Mouse (Mus musculus) intestine, embryonic 14.5 days (tissue): ENCODE data around the gene Nipal3. TPM values are rescaled to one million over a fixed set of nuclear protein-coding genes. Genes with fewer than 3 reads are reported as not detected.
A peak's percentile ranks its signal among the peaks of the same experiment; 100 is the strongest.

Source experiments
- ATAC-seq: fragments of 200-750 bp; cut with Nextera tagmentation; replicated peaks from 2 replicates; pipeline ENCODE4 v1.8.0; 2017; ENCODE audit warnings: low read depth, moderate number of reproducible peaks, moderate TSS enrichment, moderate library complexity; ENCODE audit not compliant: low FRiP score, low TSS enrichment
- DNase-seq: peaks from one replicate; pipeline ENCODE4 v3.0.0-alpha.2; 2018; ENCODE audit warnings: low spot score
- H3K27ac ChIP-seq: fragments of 300-500 bp; sonication (generic); 2 replicates; pipeline ENCODE4 v1.5.1; 2014; ENCODE audit warnings: low read depth, mild to moderate bottlenecking, control low read depth
- H3K27me3 ChIP-seq: fragments of 300-500 bp; sonication (generic); replicated peaks from 2 replicates; pipeline ENCODE4 v1.6.1; 2014; ENCODE audit warnings: low read length, control low read depth; ENCODE audit not compliant: control insufficient read depth, insufficient read depth
- H3K36me3 ChIP-seq: fragments of 300-500 bp; sonication (generic); 2 replicates; pipeline ENCODE4 v1.6.1; 2014; ENCODE audit warnings: low read length, control low read depth; ENCODE audit not compliant: control insufficient read depth, insufficient read depth
- H3K4me1 ChIP-seq: fragments of 300-500 bp; sonication (generic); replicated peaks from 2 replicates; pipeline ENCODE4 v1.6.1; 2014; ENCODE audit warnings: low read length, control low read depth, mixed read lengths; ENCODE audit not compliant: control insufficient read depth, insufficient read depth
- H3K4me2 ChIP-seq: fragments of 300-500 bp; sonication (generic); 2 replicates; pipeline ENCODE4 v1.6.1; 2014; ENCODE audit warnings: low read length
- H3K4me3 ChIP-seq: fragments of 300-500 bp; sonication (generic); 2 replicates; pipeline ENCODE4 v1.5.1; 2014; ENCODE audit warnings: low read depth, low read length, control low read depth, mixed read lengths
- H3K9ac ChIP-seq: fragments of 300-500 bp; sonication (generic); 2 replicates; pipeline ENCODE4 v1.6.1; 2014; ENCODE audit warnings: mild to moderate bottlenecking, low read length
- H3K9me3 ChIP-seq: fragments of 300-500 bp; sonication (generic); 2 replicates; pipeline ENCODE4 v1.6.1; 2016; ENCODE audit warnings: low read length, control low read depth; ENCODE audit not compliant: control insufficient read depth
- WGBS: fragments of 180-500 bp; shearing (Covaris S2); extraction: QIAGEN DNeasy Blood & Tissue Kit; methylation state at CpG from one replicate; pipeline ENCODE4 v1.1.7; 2014; 5-methylcytosine and 5-hydroxymethylcytosine counted together
- polyA plus RNA-seq: library from polyadenylated mRNA; unstranded; fragments of >200 nt; fragmentation: Nextera tagmentation; extraction: Ambion mirVana; gene quantifications from 2 replicates; pipeline ENCODE4 v1.2.1, GENCODE M21; 2014

Nipal3 gene
- polyA plus RNA-seq, 1 experiment from 2014 or later: 4.3 TPM

- ATAC-seq (no peak), DNase-seq (no peak)
- Histone ChIP-seq H3K36me3 (no peaks in the 10 kb centered on the region), H3K4me3 (no peak overlapping the region), H3K4me2 (no peak overlapping the region), H3K27ac (no peak overlapping the region), H3K4me1 (peaks cover 15% of the 10 kb centered on the region; the same call in 1 of the 2 replicates), H3K9ac (no peak overlapping the region), H3K27me3 (no peaks in the 10 kb centered on the region), H3K9me3 (no peaks in the 10 kb centered on the region)
These were observed 56.9 kb downstream of the Nipal3 start for GRCm38 (mm10) chr4:135437924-135438323.

DNA sequence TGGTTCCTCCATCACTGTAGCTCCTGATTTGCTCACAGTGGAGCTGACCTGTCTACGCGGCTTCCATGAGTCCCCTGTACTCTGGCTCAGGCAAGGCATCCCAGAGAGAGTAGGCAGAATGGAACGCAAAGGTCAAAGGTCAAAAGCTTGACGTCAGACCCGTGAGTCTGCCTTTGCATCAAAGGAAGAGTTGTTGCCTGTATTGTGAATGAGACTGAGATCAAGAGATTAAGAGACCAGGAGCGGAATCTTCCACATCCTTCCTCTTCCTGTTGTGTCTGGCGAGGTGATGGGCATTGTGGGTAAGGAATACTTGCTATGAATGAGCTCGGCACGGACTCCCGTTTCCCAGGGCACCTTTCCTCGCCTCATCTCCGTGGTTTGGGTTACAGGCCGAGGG lies 58.5 kb downstream of the Nipal3 start:
- Histone ChIP-seq H3K27me3 (no peaks in the 10 kb centered on the region), H3K4me3 (no peak overlapping the region), H3K4me1 (peaks cover 15% of the 10 kb centered on the region), H3K9me3 (no peaks in the 10 kb centered on the region), H3K27ac (no peak overlapping the region), H3K36me3 (no peaks in the 10 kb centered on the region), H3K9ac (no peak overlapping the region), H3K4me2 (no peak overlapping the region)
- DNase-seq (no peak), ATAC-seq (no peak)
- 58% methylated on average over 13 of the region's 13 CpGs for WGBS

DNA sequence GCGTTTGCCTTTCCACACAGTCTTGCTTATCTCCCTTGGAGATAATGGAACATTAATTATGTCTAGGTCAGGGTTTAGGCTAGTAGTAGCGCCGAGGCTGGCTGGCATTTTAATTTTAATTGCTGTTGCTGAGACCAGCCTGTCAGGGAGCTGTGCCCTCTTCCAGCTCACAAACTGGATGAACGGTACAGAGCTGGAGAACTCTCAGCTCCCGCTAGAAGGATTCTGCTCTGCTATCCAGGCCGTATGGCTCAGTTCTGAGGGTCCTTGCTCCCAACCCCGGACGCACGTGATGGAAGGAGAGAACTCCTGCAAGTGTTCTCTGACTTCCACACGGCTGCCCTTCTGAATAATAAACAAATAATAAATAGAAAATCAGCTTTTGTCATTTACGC lies 60.4 kb downstream of the Nipal3 start:
- Histone ChIP-seq H3K9me3 (no peaks in the 10 kb centered on the region), H3K27me3 (no peaks in the 10 kb centered on the region), H3K27ac (peak overlapping the region; percentile 54; the same call in 1 of the 2 replicates), H3K4me2 (peak overlapping the region; percentile 96), H3K4me3 (peak overlapping the region; percentile 61), H3K4me1 (peaks cover 9% of the 10 kb centered on the region), H3K36me3 (no peaks in the 10 kb centered on the region), H3K9ac (peak overlapping the region; percentile 55)
- 20% methylated on average over 11 of the region's 11 CpGs for WGBS
- DNase-seq (no peak), ATAC-seq (peak; percentile 2; the same call in 1 of the 2 replicates)

- under 1% methylated on average over 68 of the region's 79 CpGs for whole genome bisulfite sequencing
- no peaks in the 10 kb centered on the region for H3K9me3 ChIP-seq
- H3K27ac ChIP-seq: peak within 1 kb of the TSS; percentile 54
- ATAC-seq: peak; percentile 74
- H3K4me1 ChIP-seq: peaks cover 6% of the 10 kb centered on the region
- peak within 1 kb of the TSS; percentile 68 for H3K9ac ChIP-seq
- H3K4me3 ChIP-seq: peak within 1 kb of the TSS; percentile 61
- peak; percentile 91 for DNase-seq
- peak within 1 kb of the TSS; percentile 96 for H3K4me2 ChIP-seq
- no peaks in the 10 kb centered on the region for H3K27me3 ChIP-seq
- H3K36me3 ChIP-seq: no peaks in the 10 kb centered on the region
These were observed 61.1 kb downstream of the Nipal3 start, which contains the start of gene Rcan3 for GRCm38 (mm10) chr4:135433443-135434394. TSS of gene Rcan3 (minus strand) at chr4:135433853.

GRCm38 (mm10) chr4:135433086-135433442 lies 61.8 kb downstream of the Nipal3 start:
- H3K4me1 ChIP-seq: peaks cover 6% of the 10 kb centered on the region
- no peaks in the 10 kb centered on the region for H3K9me3 ChIP-seq
- peak overlapping the region; percentile 54; the same call in 1 of the 2 replicates for H3K27ac ChIP-seq
- peak overlapping the region; percentile 61 for H3K4me3 ChIP-seq
- DNase-seq: no peak
- H3K27me3 ChIP-seq: no peaks in the 10 kb centered on the region
- no peaks in the 10 kb centered on the region for H3K36me3 ChIP-seq
- peak overlapping the region; percentile 68 for H3K9ac ChIP-seq
- H3K4me2 ChIP-seq: peak overlapping the region; percentile 96
- no peak for ATAC-seq
- WGBS: 5% methylated on average over 10 of the region's 10 CpGs

DNA sequence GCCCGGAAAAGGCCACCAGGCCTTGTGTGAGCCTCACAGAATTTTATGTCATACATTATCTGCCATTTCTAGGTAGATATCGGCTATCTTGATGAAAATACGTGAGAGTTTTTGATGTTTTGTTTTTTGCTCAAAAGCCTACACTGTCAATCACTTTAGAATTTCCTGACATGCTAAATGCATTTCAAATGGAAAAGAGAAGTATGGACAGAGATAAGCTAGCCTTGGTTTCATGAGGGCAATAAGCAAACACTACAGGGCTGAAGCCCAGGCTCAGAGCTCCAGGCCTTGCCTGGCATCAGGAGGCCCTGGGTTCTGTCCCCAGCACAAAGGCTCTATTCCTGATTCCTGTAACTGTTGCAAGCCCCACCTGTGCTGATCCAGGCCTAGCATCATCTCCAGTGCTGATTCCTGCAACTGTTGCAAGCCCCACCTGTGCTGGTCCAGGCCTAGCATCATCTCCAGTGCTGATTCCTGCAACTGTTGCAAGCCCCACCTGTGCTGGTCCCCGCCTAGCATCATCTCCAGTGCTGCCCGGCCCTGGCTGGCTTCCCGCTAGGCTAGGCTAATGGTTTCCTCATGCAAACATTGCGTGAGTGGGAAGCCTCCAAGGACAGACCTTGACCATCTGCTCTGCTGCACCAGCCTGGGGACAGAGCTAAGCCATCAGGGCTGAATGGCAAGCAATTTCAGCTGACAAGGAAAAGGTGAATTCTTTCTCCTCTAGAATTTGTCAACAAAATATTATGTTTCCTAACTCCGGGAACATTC lies 64.7 kb downstream of the Nipal3 start:
- Histone ChIP-seq H3K9me3 (no peaks in the 10 kb centered on the region), H3K4me3 (no peak overlapping the region), H3K9ac (no peak overlapping the region), H3K4me1 (peaks cover 6% of the 10 kb centered on the region), H3K27ac (no peak overlapping the region), H3K27me3 (no peaks in the 10 kb centered on the region), H3K36me3 (no peaks in the 10 kb centered on the region), H3K4me2 (no peak overlapping the region)
- ATAC-seq (no peak), DNase-seq (no peak)
- 78% methylated on average over 8 of the region's 8 CpGs for WGBS

DNA sequence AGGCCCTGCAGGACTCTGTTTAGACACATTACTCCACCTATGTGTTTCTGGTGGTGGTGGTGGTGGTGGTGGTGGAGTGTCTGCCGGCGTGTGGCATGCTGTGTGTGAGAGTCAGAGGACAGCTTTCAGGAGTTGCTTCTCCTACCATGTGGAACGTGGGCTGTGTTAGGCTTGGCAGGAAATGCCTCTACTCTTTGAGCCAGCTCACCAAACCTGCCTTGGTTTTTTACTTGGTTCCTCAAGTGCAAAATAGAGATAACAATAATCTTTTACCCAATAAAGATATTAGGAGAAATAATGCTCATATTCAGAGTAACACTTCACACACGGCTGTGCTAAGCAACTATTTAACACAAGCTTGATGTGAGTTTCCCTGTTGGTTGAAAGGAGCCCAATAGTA lies 65.5 kb downstream of the Nipal3 start:
- no peak overlapping the region for H3K4me3 ChIP-seq
- no peaks in the 10 kb centered on the region for H3K27me3 ChIP-seq
- peaks cover 2% of the 10 kb centered on the region for H3K4me1 ChIP-seq
- ATAC-seq (no peak), DNase-seq (no peak)
- no peak overlapping the region for H3K9ac ChIP-seq
- no peak overlapping the region for H3K27ac ChIP-seq
- H3K4me2 ChIP-seq: no peak overlapping the region
- no peaks in the 10 kb centered on the region for H3K9me3 ChIP-seq
- WGBS: 92% methylated on average over 4 of the region's 4 CpGs
- no peaks in the 10 kb centered on the region for H3K36me3 ChIP-seq

DNA sequence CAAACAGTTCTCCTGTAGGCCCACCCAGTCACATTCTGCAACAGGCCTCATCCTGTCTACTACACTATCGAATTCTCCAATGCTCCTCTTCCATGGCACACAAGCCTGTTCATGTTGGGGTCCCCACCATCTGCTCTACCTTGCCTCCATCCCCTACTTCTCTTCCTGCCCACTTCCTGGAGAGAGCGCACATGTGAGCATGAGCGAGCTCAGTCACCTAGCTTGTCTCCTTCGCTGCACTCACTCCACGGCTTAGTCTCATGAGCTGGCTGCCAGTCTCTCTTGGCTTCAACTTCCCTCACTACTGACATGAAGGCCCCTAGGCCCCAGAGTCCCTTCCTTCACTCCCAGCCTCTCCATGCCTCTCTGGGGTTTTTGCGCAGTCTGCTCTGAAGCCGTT lies 68.3 kb downstream of the Nipal3 start:
- Histone ChIP-seq H3K4me3 (no peak overlapping the region), H3K9ac (no peak overlapping the region), H3K9me3 (no peaks in the 10 kb centered on the region), H3K4me2 (no peak overlapping the region), H3K27me3 (no peaks in the 10 kb centered on the region), H3K4me1 (no peaks in the 10 kb centered on the region), H3K27ac (no peak overlapping the region), H3K36me3 (0 out of 2 replicates have a peak, but pooled peaks cover 11% of the 10 kb centered on the region)
- WGBS: 91% methylated on average over 7 of the region's 7 CpGs
- no peak for DNase-seq
- no peak for ATAC-seq
